Mouse (Mus musculus): ENCODE data around the gene Man1c1.
A peak's percentile ranks its signal among the peaks of the same experiment; 100 is the strongest.

Man1c1 gene

DNA sequence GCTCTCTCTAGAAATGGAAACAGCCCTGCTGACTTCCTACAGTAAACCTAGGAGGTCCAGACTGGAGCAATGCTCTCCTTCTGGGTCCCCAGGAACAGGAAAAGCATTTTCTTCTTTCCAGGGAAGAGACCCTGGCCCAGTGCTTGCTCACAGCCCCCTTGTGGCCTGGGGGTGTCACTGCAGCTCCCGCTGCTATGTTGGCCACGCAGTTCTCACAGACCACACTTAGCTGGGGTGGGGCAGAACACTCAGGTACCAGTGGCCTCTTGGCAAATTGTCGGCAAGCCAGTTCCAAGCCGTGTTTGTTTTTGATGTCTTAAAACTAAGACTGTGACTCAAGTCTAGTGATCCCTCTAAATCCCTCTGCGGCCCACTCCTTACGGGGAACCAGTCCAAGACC, 2.2 kb downstream of the Man1c1 start:
- DNase-seq (ENCODE audit: low read depth, low spot score): peak; percentile 76
- no peaks in the 10 kb centered on the region for H3K36me3 ChIP-seq (ENCODE audit: control insufficient read depth, insufficient read depth, low read length, poor library complexity, severe bottlenecking)
- H3K27me3 ChIP-seq (ENCODE audit: control insufficient read depth, insufficient read depth, low read length, poor library complexity, severe bottlenecking): no peaks in the 10 kb centered on the region

DNA sequence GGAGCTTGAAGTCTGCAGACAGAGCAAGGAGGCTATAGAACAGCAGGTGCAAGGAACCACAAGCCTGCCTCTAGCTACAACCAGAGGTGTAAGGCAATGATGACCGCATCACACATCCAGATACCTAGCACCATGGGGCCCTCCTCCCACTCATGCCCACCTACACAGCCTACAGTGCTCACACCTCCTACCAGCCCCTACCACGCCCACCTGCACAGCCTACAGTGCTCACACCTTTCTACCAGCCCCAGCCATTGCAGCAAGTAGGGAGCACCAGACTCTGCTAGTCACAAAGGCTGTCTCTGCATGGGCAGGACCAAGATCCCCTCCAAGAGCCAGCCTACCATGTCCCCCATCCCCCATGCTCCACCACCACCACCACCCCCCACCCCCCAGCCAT, 3.2 kb downstream of the Man1c1 start:
- Histone ChIP-seq H3K27me3 (ENCODE audit: control insufficient read depth, insufficient read depth, low read length, poor library complexity, severe bottlenecking) (no peaks in the 10 kb centered on the region), H3K36me3 (ENCODE audit: control insufficient read depth, insufficient read depth, low read length, poor library complexity, severe bottlenecking) (no peaks in the 10 kb centered on the region)
- no peak for DNase-seq (ENCODE audit: low read depth, low spot score)

DNA sequence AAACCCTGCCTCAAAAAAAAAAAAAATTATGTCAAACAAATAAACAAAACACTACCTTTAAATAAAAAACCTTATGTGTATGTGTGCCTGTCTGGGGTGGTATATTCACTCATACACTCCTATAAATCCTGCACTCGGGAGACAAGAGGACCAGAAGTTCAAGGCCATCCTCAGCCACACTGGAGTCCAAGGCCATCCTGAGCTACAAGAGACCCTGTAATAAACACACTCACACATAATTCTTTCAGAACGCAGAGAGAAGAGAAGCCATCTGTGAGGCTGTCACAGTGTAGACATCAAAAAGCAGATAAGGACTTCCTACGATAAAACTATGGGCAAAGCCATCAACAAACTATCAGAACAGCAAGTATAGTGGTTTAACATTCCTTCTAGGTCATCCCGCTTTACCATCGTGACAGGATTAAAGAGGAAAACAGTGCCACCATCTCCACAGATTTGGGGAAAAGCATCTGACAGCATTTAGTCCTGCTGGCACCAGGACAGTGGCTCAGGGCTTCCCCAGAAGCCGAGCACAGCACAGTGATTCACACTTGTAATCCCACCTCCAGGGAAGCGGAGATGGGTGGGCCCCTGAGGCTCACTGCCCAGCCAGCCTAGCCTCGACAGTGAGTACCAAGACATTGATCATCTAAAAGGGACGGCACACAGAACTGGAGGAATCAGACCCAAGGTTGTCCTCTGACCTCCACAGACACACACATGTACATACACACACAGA, 10.7 kb downstream of the Man1c1 start:
- DNase-seq (ENCODE audit: low read depth, low spot score): no peak
- no peaks in the 10 kb centered on the region for H3K36me3 ChIP-seq (ENCODE audit: control insufficient read depth, insufficient read depth, low read length, poor library complexity, severe bottlenecking)
- no peaks in the 10 kb centered on the region for H3K27me3 ChIP-seq (ENCODE audit: control insufficient read depth, insufficient read depth, low read length, poor library complexity, severe bottlenecking)

DNA sequence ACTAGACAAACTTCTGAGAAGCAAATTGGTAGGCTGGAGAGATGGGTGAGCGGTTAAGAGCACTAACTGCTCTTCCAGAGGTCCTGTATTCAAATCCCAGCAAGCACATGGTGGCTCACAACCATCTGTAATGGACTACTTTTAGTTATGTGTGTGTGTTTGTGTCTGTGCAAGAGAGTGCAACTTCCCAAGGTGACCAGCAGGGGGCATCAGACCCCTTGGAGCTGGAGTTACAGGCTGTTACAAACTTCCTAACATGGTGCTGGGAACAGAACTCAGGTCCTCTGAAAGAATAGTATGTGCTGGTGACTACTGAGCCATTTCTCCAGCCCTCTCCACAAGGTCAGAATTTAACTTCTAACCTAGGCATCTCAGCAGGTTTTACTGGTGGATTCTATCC, 11.7 kb downstream of the Man1c1 start:
- Histone ChIP-seq H3K36me3 (ENCODE audit: control insufficient read depth, insufficient read depth, low read length, poor library complexity, severe bottlenecking) (no peaks in the 10 kb centered on the region), H3K27me3 (ENCODE audit: control insufficient read depth, insufficient read depth, low read length, poor library complexity, severe bottlenecking) (no peaks in the 10 kb centered on the region)
- DNase-seq (ENCODE audit: low read depth, low spot score): no peak

DNA sequence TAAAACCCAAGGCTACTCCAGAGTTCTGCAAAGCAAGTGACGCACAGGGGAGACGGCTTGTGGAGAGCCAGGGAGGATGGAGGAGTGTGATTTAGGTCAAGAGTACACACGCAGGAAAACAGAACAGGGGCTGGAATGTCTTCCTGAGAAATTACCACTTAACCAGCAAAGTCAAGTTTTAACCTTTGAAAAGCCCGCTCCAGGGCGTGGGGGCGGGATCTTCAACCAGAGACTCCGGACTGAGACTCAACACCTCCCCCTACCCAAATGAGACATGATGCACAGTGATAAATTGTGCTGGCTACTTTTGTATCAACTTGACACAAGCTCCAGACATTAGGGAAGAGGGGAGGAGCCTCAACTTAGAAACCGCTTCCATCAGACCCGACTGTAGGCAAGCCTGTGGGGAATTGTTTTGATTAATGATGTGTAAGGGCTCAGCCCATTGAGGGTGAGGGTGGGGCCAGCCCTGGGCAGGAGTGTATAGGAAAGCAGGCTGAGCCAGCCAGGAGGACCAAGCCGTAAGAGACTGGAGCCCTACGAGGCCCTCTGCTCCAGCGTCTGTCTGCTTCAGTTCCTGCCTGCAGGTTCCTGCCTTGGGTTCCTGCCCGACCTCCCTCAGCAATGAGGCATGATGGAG, 17.9 kb downstream of the Man1c1 start:
- Histone ChIP-seq H3K36me3 (ENCODE audit: control insufficient read depth, insufficient read depth, low read length, poor library complexity, severe bottlenecking) (no peaks in the 10 kb centered on the region), H3K27me3 (ENCODE audit: control insufficient read depth, insufficient read depth, low read length, poor library complexity, severe bottlenecking) (no peaks in the 10 kb centered on the region)
- no peak for DNase-seq (ENCODE audit: low read depth, low spot score)

DNA sequence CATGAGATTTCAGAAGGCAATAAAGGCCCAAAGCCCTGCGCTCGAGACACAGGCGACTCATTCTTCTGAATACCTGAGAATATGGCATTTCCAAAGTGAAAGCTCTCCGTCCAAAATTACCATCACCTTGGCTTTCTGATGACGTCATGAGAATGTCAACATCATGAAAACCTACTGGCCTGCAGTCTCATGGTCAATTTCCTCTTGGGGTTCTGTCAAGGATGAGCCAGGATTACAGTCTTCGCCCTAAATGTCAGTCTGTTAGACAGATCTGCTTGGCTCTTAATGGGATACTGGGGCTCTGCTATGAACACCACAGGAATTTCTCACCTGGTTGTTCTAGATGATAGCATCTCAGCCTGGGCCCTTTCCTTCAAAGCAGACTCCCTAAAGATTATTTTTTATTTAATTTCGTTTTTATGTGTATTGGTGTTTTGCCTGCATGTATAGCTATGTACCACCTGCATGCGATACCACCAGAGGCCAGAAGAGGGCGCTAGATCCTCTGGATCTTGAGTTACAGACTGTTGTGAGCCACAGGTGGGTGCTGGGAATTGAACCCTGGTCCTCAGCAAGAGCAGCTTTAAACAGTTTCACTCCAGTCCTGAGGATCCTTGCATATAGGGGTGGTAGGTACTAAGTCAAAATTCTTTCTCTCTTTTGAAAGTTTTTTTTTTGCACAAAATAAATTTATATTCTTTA, 19.3 kb downstream of the Man1c1 start:
- no peaks in the 10 kb centered on the region for H3K36me3 ChIP-seq (ENCODE audit: control insufficient read depth, insufficient read depth, low read length, poor library complexity, severe bottlenecking)
- DNase-seq (ENCODE audit: low read depth, low spot score): peak; percentile 37
- H3K27me3 ChIP-seq (ENCODE audit: control insufficient read depth, insufficient read depth, low read length, poor library complexity, severe bottlenecking): no peaks in the 10 kb centered on the region

DNA sequence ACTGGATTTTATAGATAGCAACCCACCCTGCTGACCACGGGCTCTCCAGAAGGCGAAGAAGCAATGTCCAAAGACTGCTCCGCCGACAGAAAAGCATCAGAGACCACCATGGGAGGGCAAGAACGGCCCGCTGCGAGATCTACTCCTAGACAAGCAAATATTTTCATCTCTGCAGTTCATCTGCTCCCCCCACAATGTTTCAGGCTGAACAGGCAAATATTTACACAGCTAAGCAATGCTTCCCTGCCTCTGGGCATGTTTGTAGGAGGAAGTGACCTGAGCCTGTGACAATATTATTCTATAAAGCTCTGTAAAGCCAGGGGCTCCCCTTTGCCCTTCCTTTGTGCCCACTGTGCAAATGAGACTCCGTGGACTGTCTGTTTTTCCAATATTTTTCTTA, 20.2 kb downstream of the Man1c1 start:
- Histone ChIP-seq H3K27me3 (ENCODE audit: control insufficient read depth, insufficient read depth, low read length, poor library complexity, severe bottlenecking) (no peaks in the 10 kb centered on the region), H3K36me3 (ENCODE audit: control insufficient read depth, insufficient read depth, low read length, poor library complexity, severe bottlenecking) (no peaks in the 10 kb centered on the region)
- DNase-seq (ENCODE audit: low read depth, low spot score): no peak

DNA sequence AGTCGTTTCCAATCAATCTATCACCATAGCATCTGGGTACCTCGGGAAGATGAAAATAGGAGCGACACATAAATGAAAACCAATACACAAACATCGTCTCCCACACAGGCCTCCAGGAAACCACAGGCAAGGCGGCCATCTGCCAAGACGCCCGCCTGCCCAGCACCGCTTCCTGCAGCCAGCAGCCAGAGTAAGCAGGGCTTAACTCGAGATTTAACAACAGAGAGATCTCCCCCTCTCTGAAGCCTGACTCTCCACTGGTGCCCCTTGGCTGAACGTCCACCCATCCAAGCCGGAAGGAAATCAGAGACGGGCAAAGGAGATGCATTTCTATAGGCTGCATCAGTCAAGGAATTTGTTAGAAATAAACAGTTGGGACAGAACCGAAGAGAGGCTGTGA, 21.1 kb downstream of the Man1c1 start:
- no peaks in the 10 kb centered on the region for H3K36me3 ChIP-seq (ENCODE audit: control insufficient read depth, insufficient read depth, low read length, poor library complexity, severe bottlenecking)
- no peak for DNase-seq (ENCODE audit: low read depth, low spot score)
- H3K27me3 ChIP-seq (ENCODE audit: control insufficient read depth, insufficient read depth, low read length, poor library complexity, severe bottlenecking): no peaks in the 10 kb centered on the region

DNA sequence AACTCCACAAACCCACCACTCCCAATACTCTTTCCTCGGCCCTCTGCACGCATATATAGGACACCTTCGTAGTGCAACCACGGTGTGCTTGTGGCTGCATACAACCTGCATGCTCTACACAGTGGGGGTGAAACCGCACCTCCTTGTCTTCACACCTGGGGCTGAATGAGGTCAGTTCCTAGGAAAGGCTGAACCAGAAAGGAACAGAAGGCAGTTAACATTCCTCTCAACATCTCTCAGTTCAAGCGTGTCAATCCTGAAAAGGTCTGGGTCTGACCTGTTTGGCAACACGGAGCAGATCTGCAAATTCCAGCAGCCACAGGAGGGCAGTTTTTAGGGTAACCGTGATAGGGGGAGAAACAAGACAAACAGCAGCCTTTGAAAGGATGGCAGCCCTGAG, 21.7 kb downstream of the Man1c1 start:
- H3K36me3 ChIP-seq (ENCODE audit: control insufficient read depth, insufficient read depth, low read length, poor library complexity, severe bottlenecking): no peaks in the 10 kb centered on the region
- no peak for DNase-seq (ENCODE audit: low read depth, low spot score)
- no peaks in the 10 kb centered on the region for H3K27me3 ChIP-seq (ENCODE audit: control insufficient read depth, insufficient read depth, low read length, poor library complexity, severe bottlenecking)

DNA sequence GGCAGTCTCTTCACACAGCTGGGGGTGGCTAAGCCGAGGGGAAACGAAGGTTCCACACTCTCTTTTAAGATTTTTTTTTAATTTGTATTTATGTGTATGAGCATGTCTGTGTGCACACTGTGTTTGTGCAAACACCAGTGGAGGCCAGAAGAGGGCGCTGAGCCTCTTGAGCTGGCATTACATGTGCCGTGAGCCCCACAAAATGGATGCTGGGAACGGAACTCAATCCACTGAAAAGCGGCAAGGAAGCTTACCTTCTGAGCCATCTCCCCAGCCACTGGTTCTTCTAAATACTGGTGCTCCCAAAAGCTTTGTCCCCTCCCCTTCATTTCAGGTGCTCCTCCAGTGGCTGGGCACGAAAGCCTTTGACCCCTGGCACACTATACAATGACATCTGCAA, 22.3 kb downstream of the Man1c1 start:
- no peaks in the 10 kb centered on the region for H3K36me3 ChIP-seq (ENCODE audit: control insufficient read depth, insufficient read depth, low read length, poor library complexity, severe bottlenecking)
- H3K27me3 ChIP-seq (ENCODE audit: control insufficient read depth, insufficient read depth, low read length, poor library complexity, severe bottlenecking): no peaks in the 10 kb centered on the region
- DNase-seq (ENCODE audit: low read depth, low spot score): no peak

DNA sequence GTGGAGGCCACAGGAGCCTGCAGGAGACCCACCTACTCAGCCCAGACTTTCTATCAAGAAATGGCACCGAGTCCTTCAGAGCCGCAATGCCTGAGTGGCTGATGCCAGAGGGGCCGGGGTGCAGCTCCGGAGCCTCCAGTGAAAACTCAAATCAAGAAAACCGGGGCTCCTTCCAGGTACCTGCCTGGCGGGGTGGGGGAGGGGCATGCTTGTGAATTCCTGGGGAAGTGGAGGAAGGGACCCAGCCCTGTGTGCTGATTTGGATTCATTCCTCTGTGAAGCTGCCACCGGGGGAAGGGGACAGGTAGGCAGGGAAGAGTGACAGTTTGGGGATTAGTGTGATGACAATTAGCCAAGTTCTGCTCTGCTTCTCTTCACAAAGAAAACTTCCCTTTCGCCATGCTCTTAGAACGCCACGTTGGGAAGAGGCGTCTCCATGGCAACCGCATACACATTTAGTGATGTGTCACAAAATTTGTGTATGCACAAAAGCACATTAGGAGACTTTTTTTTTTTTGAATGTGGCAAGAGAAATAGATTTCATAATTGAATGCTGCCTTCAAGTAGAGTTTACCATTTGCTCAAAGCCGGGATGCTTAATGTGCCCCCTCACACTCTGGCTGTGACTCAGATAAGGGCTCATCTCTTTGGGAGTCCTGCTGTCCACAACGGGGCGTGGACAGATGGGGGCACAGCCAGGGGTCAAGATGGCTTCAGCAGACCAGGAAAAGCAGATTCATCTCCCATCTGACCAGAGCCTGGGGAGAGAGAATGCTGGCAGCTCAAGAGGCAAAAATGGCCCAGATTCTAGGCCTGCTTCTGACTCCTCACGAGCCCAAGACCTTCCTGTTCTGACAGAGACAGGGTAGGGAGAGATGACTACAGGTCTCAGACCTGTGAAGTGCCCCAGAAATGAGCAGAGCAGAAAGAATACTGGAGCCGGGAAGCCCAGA, 26.3 kb downstream of the Man1c1 start:
- DNase-seq (ENCODE audit: low read depth, low spot score): no peak
- Histone ChIP-seq H3K36me3 (ENCODE audit: control insufficient read depth, insufficient read depth, low read length, poor library complexity, severe bottlenecking) (no peaks in the 10 kb centered on the region), H3K27me3 (ENCODE audit: control insufficient read depth, insufficient read depth, low read length, poor library complexity, severe bottlenecking) (no peaks in the 10 kb centered on the region)

DNA sequence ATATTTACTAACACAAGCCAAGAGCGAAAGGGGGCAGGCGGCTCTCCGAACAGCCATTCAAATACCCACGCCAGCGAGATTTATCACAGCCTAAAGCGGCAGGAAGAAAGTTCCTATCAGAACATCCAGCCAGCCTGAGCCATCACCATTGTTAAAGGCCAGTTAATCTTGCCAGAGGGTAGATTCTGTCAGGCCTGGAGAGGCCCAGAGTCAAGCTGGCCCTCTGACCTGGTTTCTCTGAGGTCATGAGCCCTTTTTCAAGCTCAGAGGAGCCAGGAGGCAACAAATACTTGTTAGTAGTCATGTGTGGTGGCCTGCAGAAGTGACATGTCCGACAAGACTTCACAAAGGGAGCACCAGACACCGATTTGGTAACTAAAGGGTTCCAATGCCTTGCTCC, 28.3 kb downstream of the Man1c1 start:
- no peaks in the 10 kb centered on the region for H3K27me3 ChIP-seq (ENCODE audit: control insufficient read depth, insufficient read depth, low read length, poor library complexity, severe bottlenecking)
- H3K36me3 ChIP-seq (ENCODE audit: control insufficient read depth, insufficient read depth, low read length, poor library complexity, severe bottlenecking): no peaks in the 10 kb centered on the region
- DNase-seq (ENCODE audit: low read depth, low spot score): no peak

DNA sequence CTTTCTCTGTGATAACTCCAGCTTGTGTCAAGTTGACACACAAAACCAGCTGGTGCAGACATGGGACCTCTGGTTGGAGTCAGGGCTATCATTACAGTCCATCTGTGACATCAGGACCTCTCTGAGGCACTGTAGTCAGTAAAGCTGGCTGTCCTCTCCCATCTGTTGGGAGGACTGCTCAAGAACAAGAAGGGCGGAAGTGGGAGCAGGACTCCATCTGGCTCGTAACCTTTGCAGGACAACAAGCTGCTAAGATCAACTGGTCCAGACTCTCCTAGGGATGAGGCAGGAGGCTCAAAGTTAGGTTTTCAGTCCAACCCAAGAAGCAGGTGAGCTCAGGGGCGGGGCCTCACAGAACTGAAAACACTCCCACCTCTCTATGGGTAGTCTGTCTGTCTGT, 29.1 kb downstream of the Man1c1 start:
- H3K36me3 ChIP-seq (ENCODE audit: control insufficient read depth, insufficient read depth, low read length, poor library complexity, severe bottlenecking): no peaks in the 10 kb centered on the region
- DNase-seq (ENCODE audit: low read depth, low spot score): no peak
- H3K27me3 ChIP-seq (ENCODE audit: control insufficient read depth, insufficient read depth, low read length, poor library complexity, severe bottlenecking): no peaks in the 10 kb centered on the region; the same call in 1 of the 2 replicates

DNA sequence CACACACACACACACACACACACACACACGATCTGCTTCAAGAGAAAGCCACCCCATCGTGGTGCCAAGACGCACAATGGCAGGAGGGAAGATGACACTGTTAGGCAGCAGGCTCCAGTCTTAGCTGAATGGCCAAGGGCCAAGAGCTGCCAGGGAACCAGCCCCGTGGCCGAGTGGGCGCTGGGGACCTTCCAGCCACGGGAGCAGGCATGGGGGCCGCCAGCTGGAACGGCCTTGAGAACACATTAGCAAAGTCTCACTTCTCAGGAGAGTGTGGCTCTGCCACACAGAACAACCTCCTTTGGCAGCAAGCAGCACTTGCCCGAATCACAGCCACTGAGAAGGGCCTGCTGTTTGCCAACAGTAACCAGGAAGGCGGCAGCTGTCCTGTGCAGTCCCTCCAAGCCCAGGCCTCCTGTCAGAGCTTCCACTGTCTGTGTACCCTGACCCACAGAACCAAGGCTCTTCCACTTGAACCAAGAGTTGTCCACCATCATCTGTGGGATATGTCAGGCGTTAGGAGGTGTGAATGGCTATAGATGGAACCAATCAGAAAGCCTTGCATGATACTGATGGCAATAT, 30.1 kb downstream of the Man1c1 start:
- no peaks in the 10 kb centered on the region for H3K36me3 ChIP-seq (ENCODE audit: control insufficient read depth, insufficient read depth, low read length, poor library complexity, severe bottlenecking)
- no peak for DNase-seq (ENCODE audit: low read depth, low spot score)

More for the DNA sequence above, 30.1 kb downstream of the Man1c1 start:
- no peaks in the 10 kb centered on the region; the same call in 1 of the 2 replicates for H3K27me3 ChIP-seq (ENCODE audit: control insufficient read depth, insufficient read depth, low read length, poor library complexity, severe bottlenecking)
